Mouse (Mus musculus): ENCODE measurements around the gene Fyttd1.
A peak's percentile ranks its signal among the peaks of the same experiment; 100 is the strongest.

Gene Fyttd1

GRCm38 (mm10) chr16:32945379-32945778 is 68.1 kb downstream of the Fyttd1 start:
- no peak for DNase-seq

GRCm38 (mm10) chr16:32948016-32948415 is 70.7 kb downstream of the Fyttd1 start:
- DNase-seq, result no peak

- DNase-seq, result no peak
Measured at GRCm38 (mm10) chr16:32948656-32949055, 71.4 kb downstream of the Fyttd1 start.

- DNase-seq, result no peak
Measured at GRCm38 (mm10) chr16:32949281-32949680, 72.0 kb downstream of the Fyttd1 start.

- DNase-seq, result peak; percentile 17
Measured at GRCm38 (mm10) chr16:32951074-32951473, 73.8 kb downstream of the Fyttd1 start.

- DNase-seq, result peak; percentile 29
Measured at GRCm38 (mm10) chr16:32953806-32954205, 76.5 kb downstream of the Fyttd1 start.

- DNase-seq, result no peak
Measured at GRCm38 (mm10) chr16:32954304-32954703, 77.0 kb downstream of the Fyttd1 start.

GRCm38 (mm10) chr16:32956889-32957288 is 79.6 kb downstream of the Fyttd1 start:
- DNase-seq, result no peak
